Mouse (Mus musculus): ENCODE measurements at regions not wholly inside any gene's neighbourhood (a gene's known extent, or its start where the extent isn't known, plus 50 kb on each side); places are given as distances from the start of the nearest gene placed in this dataset.

DNA sequence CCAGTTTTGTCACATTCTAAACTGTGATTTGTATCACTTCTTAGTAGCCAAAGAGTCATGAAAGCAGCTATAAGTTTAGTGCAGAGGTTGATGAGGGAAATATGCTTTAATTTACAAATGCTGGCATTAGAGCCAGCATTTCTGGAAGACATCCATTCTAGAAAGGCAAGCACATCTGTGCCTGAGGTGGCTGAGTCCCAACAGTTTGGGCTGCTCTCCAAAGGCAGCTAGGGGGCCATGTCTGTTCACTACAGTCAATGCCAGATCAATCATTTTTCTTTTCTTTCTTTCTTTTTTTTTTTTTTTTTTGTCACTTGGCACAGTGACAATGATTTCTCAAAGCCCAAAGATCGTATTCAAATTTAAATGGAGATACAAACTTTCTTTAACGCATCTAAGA lies 71.6 kb upstream of the Zic3 start:
- no peak overlapping the region for H3K4me3 ChIP-seq
- DNase-seq (ENCODE audit: extremely low spot score in 1 of 2, low spot score in 2 of 2) = no peak
- TF ChIP-seq CTCF (IDR thresholded peaks at IDR 0.05) = no peak
- intact Hi-C loops (cut with DNase I) = no loop called here
- H3K27ac ChIP-seq = no peak overlapping the region

GRCm38 (mm10) chrX:57951301-57951700 lies 71.2 kb upstream of the Zic3 start:
- H3K27ac ChIP-seq = no peak overlapping the region
- intact Hi-C loops (cut with DNase I) = no loop called here
- DNase-seq (ENCODE audit: extremely low spot score in 1 of 2, low spot score in 2 of 2) = no peak
- H3K4me3 ChIP-seq = no peak overlapping the region
- TF ChIP-seq CTCF (IDR thresholded peaks at IDR 0.05) = no peak

GRCm38 (mm10) chrX:57954594-57955185 lies 67.8 kb upstream of the Zic3 start:
- H3K4me3 ChIP-seq = no peak overlapping the region
- no peak for DNase-seq (ENCODE audit: extremely low spot score in 1 of 2, low spot score in 2 of 2)
- intact Hi-C loops (cut with DNase I) = no loop called here
- H3K27ac ChIP-seq = no peak overlapping the region
- no peak for TF ChIP-seq CTCF (IDR thresholded peaks at IDR 0.05)

Measured in left cerebral cortex, adult 2 months (tissue).